Mouse (Mus musculus) ZHBTc4 (cell line): Measurements from ENCODE around the gene Stk35.
"Not testable (repeated sequence)": the region's sequence is repeated elsewhere in the genome, so short reads cannot be mapped to it uniquely, and the experiment has no call there.

Experiments
- DNase-seq: peaks from one replicate; pipeline ENCODE4 v3.0.0-alpha.2; 2011; ENCODE audit warnings: low read depth, low spot score

Stk35 gene

GRCm38 (mm10) chr2:129834881-129835280 is 34.6 kb downstream of the Stk35 start:
- DNase-seq: no peak

- DNase-seq: no peak
Measured at GRCm38 (mm10) chr2:129836921-129837320, 36.6 kb downstream of the Stk35 start.

- DNase-seq: no peak
Measured at GRCm38 (mm10) chr2:129838321-129838720, 38.0 kb downstream of the Stk35 start.

GRCm38 (mm10) chr2:129845826-129846225 is 45.5 kb downstream of the Stk35 start:
- no peak for DNase-seq

- DNase-seq: no peak
Measured at GRCm38 (mm10) chr2:129846501-129846900, 46.2 kb downstream of the Stk35 start.

- DNase-seq: not testable (repeated sequence)
Measured at GRCm38 (mm10) chr2:129849078-129849477, 48.8 kb downstream of the Stk35 start.

GRCm38 (mm10) chr2:129851512-129851911 is 51.2 kb downstream of the Stk35 start:
- DNase-seq: no peak

- no peak for DNase-seq
Measured at GRCm38 (mm10) chr2:129863256-129863655, 62.9 kb downstream of the Stk35 start.

GRCm38 (mm10) chr2:129864958-129865357 is 64.6 kb downstream of the Stk35 start:
- DNase-seq: no peak

- no peak for DNase-seq
Measured at GRCm38 (mm10) chr2:129869151-129869550, 68.8 kb downstream of the Stk35 start.

GRCm38 (mm10) chr2:129871246-129871645 is 70.9 kb downstream of the Stk35 start:
- DNase-seq: peak; percentile 23

GRCm38 (mm10) chr2:129872071-129872470 is 71.8 kb downstream of the Stk35 start:
- DNase-seq: no peak

GRCm38 (mm10) chr2:129873489-129873888 is 73.2 kb downstream of the Stk35 start:
- peak; percentile 84 for DNase-seq

- no peak for DNase-seq
Measured at GRCm38 (mm10) chr2:129874084-129874483, 73.8 kb downstream of the Stk35 start.

- no peak for DNase-seq
Measured at GRCm38 (mm10) chr2:129874509-129875095, 74.3 kb downstream of the Stk35 start.

- no peak for DNase-seq
Measured at GRCm38 (mm10) chr2:129876935-129877334, 76.6 kb downstream of the Stk35 start.

- DNase-seq: peak; percentile 85
Measured at GRCm38 (mm10) chr2:129879817-129880216, 79.5 kb downstream of the Stk35 start.

- DNase-seq: no peak
Measured at GRCm38 (mm10) chr2:129880226-129880625, 79.9 kb downstream of the Stk35 start.

GRCm38 (mm10) chr2:129881886-129882285 is 81.6 kb downstream of the Stk35 start:
- DNase-seq: peak; percentile 89
